Mouse (Mus musculus) CH12.LX (cell line): ENCODE results near the gene Adamtsl3. TPM values are rescaled to one million over a fixed set of nuclear protein-coding genes. Genes with fewer than 3 reads are reported as not detected.

ENCODE experiments used
- DNase-seq: peaks from one replicate; pipeline ENCODE4 v3.0.0-alpha.2; 2013; ENCODE audit errors: extremely low read depth
- H3K27ac ChIP-seq: 2 replicates; pipeline ENCODE4 v1.5.1; 2012; ENCODE audit warnings: low read depth, mild to moderate bottlenecking, control low read depth, moderate library complexity; ENCODE audit not compliant: insufficient read depth
- H3K27me3 ChIP-seq: replicated peaks from 2 replicates; pipeline ENCODE3; 2012; ENCODE audit warnings: inconsistent platforms
- H3K36me3 ChIP-seq, 2 experiments: replicated peaks in 1 of 2; 2 replicates each; pipeline versions ENCODE3 to v1.6.1; 2012; ENCODE audit warnings: inconsistent platforms in 1 of 2, low read length in 1 of 2, mild to moderate bottlenecking in 1 of 2, mixed read lengths in 1 of 2, moderate library complexity in 1 of 2; ENCODE audit not compliant: control insufficient read depth in 1 of 2, insufficient read depth in 1 of 2
- H3K4me1 ChIP-seq, 2 experiments: 2 replicates each; pipeline ENCODE4 v1.6.1; 2012; ENCODE audit warnings: inconsistent platforms in 1 of 2, moderate library complexity in 1 of 2; ENCODE audit not compliant: insufficient read depth in 2 of 2, control insufficient read depth in 1 of 2
- H3K4me2 ChIP-seq: 2 replicates; pipeline ENCODE4 v1.6.1; 2012; ENCODE audit warnings: low read depth, mild to moderate bottlenecking, control low read depth; ENCODE audit not compliant: poor library complexity, insufficient read depth, severe bottlenecking
- H3K4me3 ChIP-seq, 3 experiments: fragments of 150-350 bp in 1 of 3; sonication (generic) in 1 of 3; replicated peaks in 1 of 3; 2 replicates each; pipeline versions ENCODE3 to v1.5.1; 2011 to 2012; ENCODE audit warnings: low read depth in 2 of 3, low read length in 2 of 3, mild to moderate bottlenecking in 2 of 3, moderate library complexity in 2 of 3, control low read depth in 1 of 3, improper control_type of control experiment in 1 of 3, inconsistent platforms in 1 of 3, mixed read lengths in 1 of 3; ENCODE audit not compliant: poor library complexity in 1 of 3
- H3K79me2 ChIP-seq: replicated peaks from 2 replicates; pipeline ENCODE4 v1.6.1; 2012; ENCODE audit warnings: mild to moderate bottlenecking, moderate library complexity; ENCODE audit not compliant: control insufficient read depth, poor library complexity, insufficient read depth, severe bottlenecking; ENCODE audit errors: extremely low read depth
- H3K9ac ChIP-seq: 2 replicates; pipeline ENCODE4 v1.6.1; 2012; ENCODE audit warnings: low read depth, mild to moderate bottlenecking, control low read depth, moderate library complexity; ENCODE audit not compliant: insufficient read depth
- H3K9me3 ChIP-seq: replicated peaks from 2 replicates; pipeline ENCODE3; 2012; ENCODE audit warnings: low read length, inconsistent platforms, mixed read lengths
- BHLHE40 ChIP-seq: IDR thresholded peaks from 2 replicates; pipeline ENCODE4 v1.6.1; 2011; ENCODE audit warnings: mild to moderate bottlenecking, low read depth, low read length, improper control_type of control experiment
- CHD1 ChIP-seq: IDR thresholded peaks from 2 replicates; pipeline ENCODE4 v1.6.1; 2012; ENCODE audit warnings: low read depth, low read length, improper control_type of control experiment, inconsistent platforms
- CTCF ChIP-seq, 2 experiments: IDR thresholded peaks in 1 of 2; conservative IDR thresholded peaks in 1 of 2; 2 replicates each; pipeline ENCODE4 v1.5.1; 2011 to 2012; ENCODE audit warnings: low read depth in 2 of 2, low read length in 2 of 2, improper control_type of control experiment in 1 of 2, inconsistent platforms in 1 of 2, mild to moderate bottlenecking in 1 of 2, moderate library complexity in 1 of 2
- E2F4 ChIP-seq: IDR thresholded peaks from 2 replicates; pipeline ENCODE4 v1.6.1; 2011; ENCODE audit warnings: low read depth, low read length, improper control_type of control experiment; ENCODE audit not compliant: insufficient replicate concordance
- ELF1 ChIP-seq: IDR thresholded peaks from 2 replicates; pipeline ENCODE4 v1.6.1; 2014; ENCODE audit warnings: low read depth, mild to moderate bottlenecking, inconsistent platforms, low read length, improper control_type of control experiment
- GABPA ChIP-seq: IDR thresholded peaks from 2 replicates; pipeline ENCODE4 v1.6.1; 2012; ENCODE audit warnings: low read depth, low read length, improper control_type of control experiment, inconsistent platforms; ENCODE audit not compliant: insufficient replicate concordance
- HCFC1 ChIP-seq: IDR thresholded peaks from 2 replicates; pipeline ENCODE4 v1.6.1; 2012; ENCODE audit warnings: low read depth, mild to moderate bottlenecking, inconsistent platforms, low read length, improper control_type of control experiment
- IRF4 ChIP-seq: IDR thresholded peaks from 2 replicates; pipeline ENCODE4 v1.6.1; 2014; ENCODE audit warnings: low read depth, mild to moderate bottlenecking, inconsistent platforms, low read length, improper control_type of control experiment
- JUN ChIP-seq: IDR thresholded peaks from 2 replicates; pipeline ENCODE4 v1.6.1; 2011; ENCODE audit warnings: low read depth, mild to moderate bottlenecking, low read length, improper control_type of control experiment, moderate library complexity; ENCODE audit not compliant: insufficient read depth
- KAT2A ChIP-seq: IDR thresholded peaks from 2 replicates; pipeline ENCODE4 v1.6.1; 2012; ENCODE audit warnings: low read length, improper control_type of control experiment, inconsistent platforms; ENCODE audit not compliant: insufficient replicate concordance
- MAFK ChIP-seq: IDR thresholded peaks from 2 replicates; pipeline ENCODE4 v1.6.1; 2011; ENCODE audit warnings: low read length, improper control_type of control experiment; ENCODE audit not compliant: insufficient replicate concordance
- MAX ChIP-seq: IDR thresholded peaks from 2 replicates; pipeline ENCODE4 v1.6.1; 2011; ENCODE audit warnings: low read length, improper control_type of control experiment
- MXI1 ChIP-seq: IDR thresholded peaks from 2 replicates; pipeline ENCODE4 v1.6.1; 2011; ENCODE audit warnings: mild to moderate bottlenecking, low read depth, low read length, improper control_type of control experiment
- MYC ChIP-seq: IDR thresholded peaks from 2 replicates; pipeline ENCODE4 v1.6.1; 2011; ENCODE audit warnings: low read depth, mild to moderate bottlenecking, improper control_type of control experiment, low read length
- NELFE ChIP-seq: IDR thresholded peaks from 2 replicates; pipeline ENCODE4 v1.6.1; 2011; ENCODE audit warnings: low read depth, low read length, improper control_type of control experiment
- NRF1 ChIP-seq: IDR thresholded peaks from 2 replicates; pipeline ENCODE4 v1.6.1; 2014; ENCODE audit warnings: low read depth, mild to moderate bottlenecking, inconsistent platforms, low read length, improper control_type of control experiment, moderate library complexity
- PAX5 ChIP-seq: IDR thresholded peaks from 2 replicates; pipeline ENCODE4 v1.6.1; 2012; ENCODE audit warnings: low read length, inconsistent platforms, mixed read lengths
- POLR2A ChIP-seq: IDR thresholded peaks from 2 replicates; pipeline ENCODE4 v1.6.1; 2011; ENCODE audit warnings: low read depth, mild to moderate bottlenecking, improper control_type of control experiment, low read length
- POLR2AphosphoS2 ChIP-seq: IDR thresholded peaks from 2 replicates; pipeline ENCODE4 v1.6.1; 2011; ENCODE audit warnings: low read depth, low read length, improper control_type of control experiment
- RAD21 ChIP-seq: IDR thresholded peaks from 2 replicates; pipeline ENCODE4 v1.6.1; 2011; ENCODE audit warnings: low read depth, mild to moderate bottlenecking, low read length, improper control_type of control experiment, moderate library complexity
- RCOR1 ChIP-seq: conservative IDR thresholded peaks from 2 replicates; pipeline ENCODE4 v1.6.1; 2012; ENCODE audit warnings: low read depth, mild to moderate bottlenecking, inconsistent platforms, low read length, improper control_type of control experiment
- SMC3 ChIP-seq: IDR thresholded peaks from 2 replicates; pipeline ENCODE4 v1.6.1; 2011; ENCODE audit warnings: low read depth, low read length, improper control_type of control experiment
- TBP ChIP-seq: conservative IDR thresholded peaks from 2 replicates; pipeline ENCODE4 v1.6.1; 2011; ENCODE audit warnings: low read depth, low read length, improper control_type of control experiment
- UBTF ChIP-seq: IDR thresholded peaks from 2 replicates; pipeline ENCODE4 v1.6.1; 2012; ENCODE audit warnings: low read depth, mild to moderate bottlenecking, inconsistent platforms, low read length, improper control_type of control experiment, moderate library complexity
- USF1 ChIP-seq: IDR thresholded peaks from 2 replicates; pipeline ENCODE4 v1.6.1; 2014; ENCODE audit warnings: low read depth, mild to moderate bottlenecking, inconsistent platforms, low read length, improper control_type of control experiment
- USF2 ChIP-seq: conservative IDR thresholded peaks from 2 replicates; pipeline ENCODE4 v1.6.1; 2011; ENCODE audit warnings: low read depth, low read length, improper control_type of control experiment
- ZMIZ1 ChIP-seq: IDR thresholded peaks from 2 replicates; pipeline ENCODE4 v1.6.1; 2012; ENCODE audit warnings: low read depth, mild to moderate bottlenecking, inconsistent platforms, low read length, improper control_type of control experiment
- ZNF384 ChIP-seq: IDR thresholded peaks from 2 replicates; pipeline ENCODE4 v1.6.1; 2012; ENCODE audit warnings: low read depth, low read length, improper control_type of control experiment, inconsistent platforms
- dilution Hi-C: fragments of 300-500 bp; cut with MboI; formaldehyde crosslinking; loops from 2 replicates; pipeline ENCODE4 v1.14.3; 2020; ENCODE audit warnings: low sequenced_read_pairs; ENCODE audit not compliant: extremely low pct_unique_long_range_greater_than_20kb, extremely low pct_ligation_motif_present
- in situ Hi-C: fragments of 300-500 bp; cut with MboI; formaldehyde crosslinking; loops from 3 replicates; pipeline ENCODE4 v1.14.3; 2019; ENCODE audit warnings: low sequenced_read_pairs, low pct_ligation_motif_present, low pct_unique_long_range_greater_than_20kb, mixed read lengths
- polyA plus RNA-seq: library from polyadenylated mRNA; unstranded; fragments of >175 nt; gene quantifications from 2 replicates; pipeline ENCODE4 v1.2.1, GENCODE M21; 2012; ENCODE audit warnings: low read depth; ENCODE audit not compliant: insufficient read length
- total RNA-seq, 2 experiments: library from RNA; depleted of rRNA; stranded (reverse); fragments of 300-350 nt in 1 of 2; fragments of >200 nt in 1 of 2; gene quantifications; 2 replicates each; pipeline ENCODE4 v1.2.3; 2012 to 2014

Adamtsl3 gene
- total and polyA plus RNA-seq, 3 experiments = not detected

DNA sequence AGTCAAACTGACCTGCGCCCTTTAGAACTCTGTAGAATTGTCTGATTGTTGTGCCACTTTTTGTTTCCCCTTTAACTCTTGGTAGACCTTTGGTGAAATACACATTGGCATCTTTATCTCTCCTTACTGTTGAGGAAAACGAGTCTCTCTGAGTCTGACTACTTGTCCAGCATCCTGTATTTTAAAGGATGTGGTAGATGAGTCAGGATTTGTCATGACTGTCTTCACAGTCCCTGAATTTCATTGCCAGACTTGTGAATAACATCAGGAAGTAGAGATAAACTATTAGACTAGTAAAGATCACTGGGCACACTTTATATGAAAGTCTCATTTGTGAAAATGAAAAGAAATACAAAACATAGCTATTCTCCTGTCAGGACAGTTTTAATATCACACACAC lies 128.9 kb downstream of the Adamtsl3 start:
- dilution Hi-C loops (no loop called here), in situ Hi-C loops (no loop called here)
- Histone ChIP-seq H3K36me3 (no peaks in the 10 kb centered on the region), H3K9ac (no peak overlapping the region), H3K4me2 (no peak overlapping the region), H3K27ac (no peak overlapping the region), H3K4me1 (no peaks in the 10 kb centered on the region), H3K27me3 (peaks cover 1% of the 10 kb centered on the region), H3K79me2 (no peaks in the 10 kb centered on the region), H3K4me3 (no peak overlapping the region), H3K9me3 (no peaks in the 10 kb centered on the region)
- DNase-seq = no peak
- TF ChIP-seq NRF1 = no peak
- TF ChIP-seq UBTF = no peak
- TF ChIP-seq ZMIZ1 = no peak
- TF ChIP-seq GABPA = no peak
- no peak for TF ChIP-seq ZNF384
- no peak for TF ChIP-seq CHD1
- no peak for TF ChIP-seq NELFE
- no peak for TF ChIP-seq USF1
- TF ChIP-seq MXI1 = no peak
- no peak for TF ChIP-seq USF2
- TF ChIP-seq IRF4 = no peak
- no peak for TF ChIP-seq TBP
- TF ChIP-seq PAX5 = no peak
- TF ChIP-seq MYC = no peak
- no peak for TF ChIP-seq BHLHE40
- TF ChIP-seq SMC3 = no peak
- TF ChIP-seq POLR2AphosphoS2 = no peak
- TF ChIP-seq MAFK = no peak
- no peak for TF ChIP-seq CTCF (conservative IDR thresholded peaks at IDR 0.05 in 1 of 2, IDR thresholded peaks at IDR 0.05 in 1 of 2; ENCODE audit: low read depth in 2 of 2, low read length in 2 of 2)

GRCm38 (mm10) chr7:82465437-82465836 lies 129.9 kb downstream of the Adamtsl3 start:
- Histone ChIP-seq H3K9ac (no peak overlapping the region), H3K9me3 (no peaks in the 10 kb centered on the region), H3K27ac (no peak overlapping the region), H3K27me3 (peaks cover 1% of the 10 kb centered on the region), H3K36me3 (no peaks in the 10 kb centered on the region), H3K4me3 (no peak overlapping the region)
- DNase-seq = no peak
- in situ Hi-C loops = no loop called here
- TF ChIP-seq RAD21 (peak; percentile 11), KAT2A (no peak), TBP (no peak), USF2 (no peak), POLR2A (no peak), UBTF (no peak), MAX (no peak), MYC (no peak), HCFC1 (no peak), NRF1 (no peak), CTCF (conservative IDR thresholded peaks at IDR 0.05 in 1 of 2, IDR thresholded peaks at IDR 0.05 in 1 of 2; ENCODE audit: low read depth in 2 of 2, low read length in 2 of 2) (peak in 1 of 2 experiments; percentile 51; a peak in 2 of 4 replicates), PAX5 (no peak), SMC3 (peak; percentile 42), E2F4 (no peak), ELF1 (no peak), JUN (no peak), IRF4 (no peak), CHD1 (no peak), MXI1 (no peak), RCOR1 (no peak)
- TF ChIP-seq, all 38 proteins: peak for 3
- dilution Hi-C loops = no loop called here
- Histone ChIP-seq H3K4me1 (no peaks in the 10 kb centered on the region), H3K4me2 (no peak overlapping the region), H3K79me2 (no peaks in the 10 kb centered on the region)
